Mouse (Mus musculus): ENCODE measurements around the gene Rxra. TPM values are rescaled to one million over a fixed set of nuclear protein-coding genes. Genes with fewer than 3 reads are reported as not detected.

Gene Rxra
- polyA plus RNA-seq, 1 experiment from 2014 or later: 10.3 TPM

- no peak overlapping the region for H3K4me2 ChIP-seq (replicated peaks; ENCODE audit: low read depth, low read length)
- no peak overlapping the region for H3K9ac ChIP-seq (replicated peaks; ENCODE audit: low read depth, low read length)
- no peak for ATAC-seq (ENCODE audit: insufficient number of reproducible peaks, insufficient read depth, low FRiP score, low read depth)
- H3K4me3 ChIP-seq (ENCODE audit: low read depth, low read length): no peak overlapping the region
- no peak overlapping the region for H3K27ac ChIP-seq (ENCODE audit: low read length)
- H3K4me1 ChIP-seq (ENCODE audit: control insufficient read depth, insufficient read depth, low read length): peaks cover 12% of the 10 kb centered on the region; the same call in 1 of the 2 replicates
- no peaks in the 10 kb centered on the region for H3K36me3 ChIP-seq (ENCODE audit: control insufficient read depth, insufficient read depth, low read length)
- no peaks in the 10 kb centered on the region for H3K27me3 ChIP-seq (ENCODE audit: control insufficient read depth, insufficient read depth, low read length)
- 62% methylated on average over 8 of the region's 8 CpGs for WGBS
- H3K9me3 ChIP-seq (ENCODE audit: control insufficient read depth, low read depth, low read length): no peaks in the 10 kb centered on the region
These were observed 21.7 kb upstream of the Rxra start for GRCm38 (mm10) chr2:27654321-27655232.

- Histone ChIP-seq H3K4me2 (replicated peaks; ENCODE audit: low read depth, low read length) (no peak overlapping the region), H3K9ac (replicated peaks; ENCODE audit: low read depth, low read length) (no peak overlapping the region), H3K4me1 (ENCODE audit: control insufficient read depth, insufficient read depth, low read length) (0 out of 2 replicates have a peak, but pooled peaks cover 4% of the 10 kb centered on the region), H3K9me3 (ENCODE audit: control insufficient read depth, low read depth, low read length) (no peaks in the 10 kb centered on the region), H3K36me3 (ENCODE audit: control insufficient read depth, insufficient read depth, low read length) (no peaks in the 10 kb centered on the region), H3K27me3 (ENCODE audit: control insufficient read depth, insufficient read depth, low read length) (no peaks in the 10 kb centered on the region), H3K4me3 (ENCODE audit: low read depth, low read length) (no peak overlapping the region), H3K27ac (ENCODE audit: low read length) (no peak overlapping the region)
- ATAC-seq (ENCODE audit: insufficient number of reproducible peaks, insufficient read depth, low FRiP score, low read depth): no peak
These were observed 19.7 kb upstream of the Rxra start for GRCm38 (mm10) chr2:27656576-27656975.

- Histone ChIP-seq H3K36me3 (ENCODE audit: control insufficient read depth, insufficient read depth, low read length) (no peaks in the 10 kb centered on the region), H3K9me3 (ENCODE audit: control insufficient read depth, low read depth, low read length) (no peaks in the 10 kb centered on the region), H3K4me3 (ENCODE audit: low read depth, low read length) (no peak overlapping the region), H3K9ac (replicated peaks; ENCODE audit: low read depth, low read length) (no peak overlapping the region), H3K4me2 (replicated peaks; ENCODE audit: low read depth, low read length) (no peak overlapping the region), H3K4me1 (ENCODE audit: control insufficient read depth, insufficient read depth, low read length) (peaks cover 14% of the 10 kb centered on the region), H3K27ac (ENCODE audit: low read length) (no peak overlapping the region), H3K27me3 (ENCODE audit: control insufficient read depth, insufficient read depth, low read length) (no peaks in the 10 kb centered on the region)
- ATAC-seq (ENCODE audit: insufficient number of reproducible peaks, insufficient read depth, low FRiP score, low read depth): no peak
- WGBS: 81% methylated on average over 6 of the region's 6 CpGs
These were observed 11.0 kb upstream of the Rxra start for GRCm38 (mm10) chr2:27665284-27665683.

- no peak for ATAC-seq (ENCODE audit: insufficient number of reproducible peaks, insufficient read depth, low FRiP score, low read depth)
- 29% methylated on average over 4 of the region's 4 CpGs for WGBS
- no peaks in the 10 kb centered on the region for H3K36me3 ChIP-seq (ENCODE audit: control insufficient read depth, insufficient read depth, low read length)
- no peak overlapping the region for H3K4me3 ChIP-seq (ENCODE audit: low read depth, low read length)
- H3K4me2 ChIP-seq (replicated peaks; ENCODE audit: low read depth, low read length): no peak overlapping the region
- H3K9me3 ChIP-seq (ENCODE audit: control insufficient read depth, low read depth, low read length): no peaks in the 10 kb centered on the region
- no peak overlapping the region for H3K27ac ChIP-seq (ENCODE audit: low read length)
- H3K9ac ChIP-seq (replicated peaks; ENCODE audit: low read depth, low read length): no peak overlapping the region
- peaks cover 26% of the 10 kb centered on the region for H3K4me1 ChIP-seq (ENCODE audit: control insufficient read depth, insufficient read depth, low read length)
- H3K27me3 ChIP-seq (ENCODE audit: control insufficient read depth, insufficient read depth, low read length): no peaks in the 10 kb centered on the region
These were observed 9.5 kb upstream of the Rxra start for GRCm38 (mm10) chr2:27666719-27667118.

GRCm38 (mm10) chr2:27667677-27668076 is 8.6 kb upstream of the Rxra start:
- H3K9ac ChIP-seq (replicated peaks; ENCODE audit: low read depth, low read length): no peak overlapping the region
- H3K27me3 ChIP-seq (ENCODE audit: control insufficient read depth, insufficient read depth, low read length): no peaks in the 10 kb centered on the region
- WGBS: 39% methylated on average over 4 of the region's 4 CpGs
- no peak overlapping the region for H3K4me2 ChIP-seq (replicated peaks; ENCODE audit: low read depth, low read length)
- H3K4me1 ChIP-seq (ENCODE audit: control insufficient read depth, insufficient read depth, low read length): peaks cover 34% of the 10 kb centered on the region
- no peak overlapping the region for H3K4me3 ChIP-seq (ENCODE audit: low read depth, low read length)
- H3K9me3 ChIP-seq (ENCODE audit: control insufficient read depth, low read depth, low read length): no peaks in the 10 kb centered on the region
- ATAC-seq (ENCODE audit: insufficient number of reproducible peaks, insufficient read depth, low FRiP score, low read depth): no peak
- H3K36me3 ChIP-seq (ENCODE audit: control insufficient read depth, insufficient read depth, low read length): no peaks in the 10 kb centered on the region
- H3K27ac ChIP-seq (ENCODE audit: low read length): no peak overlapping the region

- Histone ChIP-seq H3K36me3 (ENCODE audit: control insufficient read depth, insufficient read depth, low read length) (no peaks in the 10 kb centered on the region), H3K4me1 (ENCODE audit: control insufficient read depth, insufficient read depth, low read length) (peaks cover 34% of the 10 kb centered on the region), H3K9ac (replicated peaks; ENCODE audit: low read depth, low read length) (no peak overlapping the region), H3K4me2 (replicated peaks; ENCODE audit: low read depth, low read length) (no peak overlapping the region), H3K9me3 (ENCODE audit: control insufficient read depth, low read depth, low read length) (no peaks in the 10 kb centered on the region), H3K4me3 (ENCODE audit: low read depth, low read length) (no peak overlapping the region), H3K27me3 (ENCODE audit: control insufficient read depth, insufficient read depth, low read length) (no peaks in the 10 kb centered on the region), H3K27ac (ENCODE audit: low read length) (no peak overlapping the region; the same call in 1 of the 2 replicates)
- 59% methylated on average over 5 of the region's 5 CpGs for WGBS
- ATAC-seq (ENCODE audit: insufficient number of reproducible peaks, insufficient read depth, low FRiP score, low read depth): no peak
These were observed 5.5 kb upstream of the Rxra start for GRCm38 (mm10) chr2:27670746-27671145.

GRCm38 (mm10) chr2:27671633-27672091 is 4.6 kb upstream of the Rxra start:
- Histone ChIP-seq H3K36me3 (ENCODE audit: control insufficient read depth, insufficient read depth, low read length) (no peaks in the 10 kb centered on the region), H3K4me1 (ENCODE audit: control insufficient read depth, insufficient read depth, low read length) (peaks cover 29% of the 10 kb centered on the region), H3K4me2 (replicated peaks; ENCODE audit: low read depth, low read length) (no peak overlapping the region), H3K27ac (ENCODE audit: low read length) (peak overlapping the region; percentile 55; the same call in 1 of the 2 replicates), H3K4me3 (ENCODE audit: low read depth, low read length) (no peak overlapping the region), H3K9me3 (ENCODE audit: control insufficient read depth, low read depth, low read length) (no peaks in the 10 kb centered on the region), H3K9ac (replicated peaks; ENCODE audit: low read depth, low read length) (no peak overlapping the region), H3K27me3 (ENCODE audit: control insufficient read depth, insufficient read depth, low read length) (no peaks in the 10 kb centered on the region)
- peak; percentile 16; the same call in 1 of the 2 replicates for ATAC-seq (ENCODE audit: insufficient number of reproducible peaks, insufficient read depth, low FRiP score, low read depth)
- 6% methylated on average over 3 of the region's 3 CpGs for WGBS

GRCm38 (mm10) chr2:27676478-27677325 is 462 bp downstream of the Rxra start:
- Histone ChIP-seq H3K27me3 (ENCODE audit: control insufficient read depth, insufficient read depth, low read length) (no peaks in the 10 kb centered on the region), H3K4me2 (replicated peaks; ENCODE audit: low read depth, low read length) (peak overlapping the region; percentile 93), H3K9ac (replicated peaks; ENCODE audit: low read depth, low read length) (peak overlapping the region; percentile 92), H3K9me3 (ENCODE audit: control insufficient read depth, low read depth, low read length) (no peaks in the 10 kb centered on the region), H3K4me3 (ENCODE audit: low read depth, low read length) (peak overlapping the region; percentile 85), H3K4me1 (ENCODE audit: control insufficient read depth, insufficient read depth, low read length) (peaks cover 48% of the 10 kb centered on the region), H3K36me3 (ENCODE audit: control insufficient read depth, insufficient read depth, low read length) (no peaks in the 10 kb centered on the region), H3K27ac (ENCODE audit: low read length) (peak overlapping the region; percentile 98)
- peak; percentile 25; the same call in 1 of the 2 replicates for ATAC-seq (ENCODE audit: insufficient number of reproducible peaks, insufficient read depth, low FRiP score, low read depth)
- under 1% methylated on average over 52 of the region's 106 CpGs for WGBS
